Comparison of ENCODE assay signal across 31 mouse cellular contexts in the genomic region with DNA sequence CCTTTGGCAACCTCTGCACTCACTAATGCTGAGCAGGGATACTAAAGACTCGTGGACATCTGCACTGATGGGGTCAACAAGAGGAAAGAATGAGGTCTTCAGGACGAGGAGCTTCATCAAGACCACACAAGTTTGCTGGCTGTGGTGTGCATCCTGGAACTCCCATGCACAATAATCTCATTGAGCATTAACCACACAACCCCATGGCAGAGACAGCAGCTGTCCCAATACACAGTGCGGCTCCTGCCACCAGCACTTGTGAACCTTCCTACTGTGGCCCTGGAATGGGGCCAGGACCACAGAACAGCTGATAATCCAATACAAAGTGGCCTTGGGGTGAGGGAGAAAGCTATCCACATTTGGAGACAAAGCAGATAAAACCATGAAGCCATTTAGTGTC. TPM values are rescaled to one million over a fixed set of nuclear protein-coding genes. Genes with fewer than 3 reads are reported as not detected.
DNase-seq lines count a peak whose midpoint lies in the region; ATAC-seq and TF ChIP-seq lines count a peak whose summit lies in the region.
"Had no signal": no experiment of that assay in that cellular context is flagged by ENCODE, and none has a peak within 500 bp of the region (broad histone marks: within the 10 kb centered on the region; RNA-seq: fewer than 3 reads in every experiment).

No protein-coding gene starts in this region.

- no peak overlapping the region for H3ac ChIP-seq in myocyte (ENCODE audit: control insufficient read depth, insufficient read length)

- H3K9ac ChIP-seq in embryonic facial prominence, embryonic 12.5 days, result no peak overlapping the region
- H3K9ac ChIP-seq in forebrain, embryonic 12.5 days, result no peak overlapping the region
- H3K9ac ChIP-seq: forebrain, postnatal 0 days; heart, embryonic 15.5 days; hindbrain, embryonic 13.5 days; intestine, embryonic 15.5 days had no signal

- no peaks in the 10 kb centered on the region for H3K27me3 ChIP-seq in embryonic facial prominence, embryonic 12.5 days
- H3K27me3 ChIP-seq in embryonic facial prominence, embryonic 10.5 days (replicated peaks; ENCODE audit: low read depth, poor library complexity, severe bottlenecking), result no peaks in the 10 kb centered on the region
- no peaks in the 10 kb centered on the region for H3K27me3 ChIP-seq in myocyte (ENCODE audit: control insufficient read depth, insufficient read depth, insufficient read length)
- no peaks in the 10 kb centered on the region for H3K27me3 ChIP-seq in forebrain, embryonic 12.5 days
- H3K27me3 ChIP-seq: heart, embryonic 15.5 days; hindbrain, embryonic 13.5 days; intestine, embryonic 15.5 days had no signal

- DNase-seq in embryonic facial prominence, embryonic 10.5 days (ENCODE audit: low spot score), result no peak
- peak; percentile 4 for DNase-seq in kidney, postnatal 10 days
- DNase-seq in kidney, postnatal 4 days, result no peak
- DNase-seq in Muller cell, postnatal 12 days (ENCODE audit: inconsistent ontology term), result peak; percentile 34
- DNase-seq: adrenal gland, postnatal 10 days; adrenal gland, postnatal 36 days; B cell, adult 2 months; cerebellum, adult 11 months; cerebellum, adult 2 months; cerebellum, adult 9-11 months; cerebellum, postnatal 36 days; embryo, embryonic 11 days; forebrain, postnatal 0 days; gastrocnemius, adult 2 months; gastrocnemius, postnatal 25 days; heart, postnatal 10 days; heart, postnatal 36 days; kidney, adult 11 months had no signal

- H3K4me2 ChIP-seq in embryonic facial prominence, embryonic 12.5 days (replicated peaks), result no peak overlapping the region
- H3K4me2 ChIP-seq in myocyte (ENCODE audit: low read depth), result no peak overlapping the region
- H3K4me2 ChIP-seq in forebrain, embryonic 12.5 days, result no peak overlapping the region
- H3K4me2 ChIP-seq: heart, embryonic 11.5 days; heart, embryonic 15.5 days; hindbrain, embryonic 13.5 days; intestine, embryonic 15.5 days had no signal

- H3K9me3 ChIP-seq in embryonic facial prominence, embryonic 12.5 days, result no peaks in the 10 kb centered on the region
- no peaks in the 10 kb centered on the region for H3K9me3 ChIP-seq in embryonic facial prominence, embryonic 10.5 days
- H3K9me3 ChIP-seq in forebrain, embryonic 12.5 days, result no peaks in the 10 kb centered on the region
- H3K9me3 ChIP-seq: forebrain, embryonic 10.5 days; heart, embryonic 15.5 days; hindbrain, embryonic 10.5 days; hindbrain, embryonic 13.5 days; intestine, embryonic 15.5 days had no signal

- no peak overlapping the region for H3K4me3 ChIP-seq in embryonic facial prominence, embryonic 12.5 days
- H3K4me3 ChIP-seq in embryonic facial prominence, embryonic 10.5 days, result no peak overlapping the region
- no peak overlapping the region for H3K4me3 ChIP-seq in myocyte
- H3K4me3 ChIP-seq in forebrain, embryonic 12.5 days (replicated peaks), result no peak overlapping the region
- H3K4me3 ChIP-seq: forebrain, embryonic 10.5 days; gastrocnemius, adult 2 months; heart, embryonic 15.5 days; hindbrain, embryonic 10.5 days; hindbrain, embryonic 13.5 days; intestine, embryonic 15.5 days had no signal

- no peaks in the 10 kb centered on the region for H3K79me2 ChIP-seq in myocyte (ENCODE audit: control insufficient read depth, insufficient read depth)

- WGBS in embryonic facial prominence, embryonic 12.5 days, result 71% methylated on average over 3 of the region's 3 CpGs
- 77% methylated on average over 3 of the region's 3 CpGs for WGBS in embryonic facial prominence, embryonic 10.5 days
- 80% methylated on average over 3 of the region's 3 CpGs for WGBS in forebrain, embryonic 12.5 days

- no peak for TF ChIP-seq POLR2A in myocyte (IDR thresholded peaks at IDR 0.05; ENCODE audit: insufficient read length, low read depth)

- no peaks in the 10 kb centered on the region for H3K36me3 ChIP-seq in embryonic facial prominence, embryonic 12.5 days
- no peaks in the 10 kb centered on the region for H3K36me3 ChIP-seq in embryonic facial prominence, embryonic 10.5 days (replicated peaks)
- no peaks in the 10 kb centered on the region for H3K36me3 ChIP-seq in myocyte (ENCODE audit: control insufficient read depth, insufficient read depth)
- H3K36me3 ChIP-seq in forebrain, embryonic 12.5 days (replicated peaks), result no peaks in the 10 kb centered on the region
- H3K36me3 ChIP-seq: forebrain, embryonic 10.5 days; heart, embryonic 15.5 days; hindbrain, embryonic 10.5 days; hindbrain, embryonic 13.5 days; intestine, embryonic 15.5 days had no signal

- peak overlapping the region; percentile 18; the same call in 1 of the 2 replicates for H3K27ac ChIP-seq in embryonic facial prominence, embryonic 12.5 days
- H3K27ac ChIP-seq in embryonic facial prominence, embryonic 10.5 days (replicated peaks), result no peak overlapping the region
- no peak overlapping the region for H3K27ac ChIP-seq in forebrain, embryonic 12.5 days
- H3K27ac ChIP-seq: forebrain, embryonic 10.5 days; gastrocnemius, adult 2 months; heart, embryonic 15.5 days; hindbrain, embryonic 10.5 days; hindbrain, embryonic 13.5 days; intestine, embryonic 15.5 days had no signal

- peaks cover 11% of the 10 kb centered on the region; the same call in 1 of the 2 replicates for H3K4me1 ChIP-seq in embryonic facial prominence, embryonic 12.5 days
- 0 out of 2 replicates have a peak, but pooled peaks cover 3% of the 10 kb centered on the region for H3K4me1 ChIP-seq in embryonic facial prominence, embryonic 10.5 days
- no peaks in the 10 kb centered on the region for H3K4me1 ChIP-seq in forebrain, embryonic 12.5 days
- H3K4me1 ChIP-seq: forebrain, embryonic 10.5 days; hindbrain, embryonic 10.5 days; hindbrain, embryonic 13.5 days; intestine, embryonic 15.5 days had no signal

- no peak for ATAC-seq in embryonic facial prominence, embryonic 12.5 days (ENCODE audit: insufficient number of reproducible peaks, insufficient read depth, low FRiP score, low TSS enrichment)
- no peak for ATAC-seq in forebrain, embryonic 12.5 days (ENCODE audit: low FRiP score)
- ATAC-seq: activated CD4-positive, CD25-positive, alpha-beta regulatory T cell, adult 4 months; CD4-positive, CD25-positive, alpha-beta regulatory T cell, adult 4 months; forebrain, embryonic 14.5 days; forebrain, postnatal 0 days; hindbrain, embryonic 16.5 days; intestine, embryonic 15.5 days had no signal

TF ChIP-seq in myocyte, 11 proteins besides CTCF, POLR2A, EP300 and RAD21:
- peak; percentile 56 for TF ChIP-seq TCF3 (IDR thresholded peaks at IDR 0.05; ENCODE audit: insufficient read length, low read depth)
- no peak for TF ChIP-seq SRF (IDR thresholded peaks at IDR 0.05; ENCODE audit: control insufficient read depth, insufficient read length, low read depth)
- TF ChIP-seq E2F4 (IDR thresholded peaks at IDR 0.05; ENCODE audit: insufficient read depth), result no peak
- TF ChIP-seq TCF12 (IDR thresholded peaks at IDR 0.05; ENCODE audit: insufficient read depth, poor library complexity, severe bottlenecking), result peak; percentile 67
- no peak for TF ChIP-seq REST (IDR thresholded peaks at IDR 0.05; ENCODE audit: insufficient read depth, insufficient read length)
- peak; percentile 74 to 95 (median 90) for TF ChIP-seq MYOG (IDR thresholded peaks at IDR 0.05; ENCODE audit: control insufficient read depth in 1 of 3, insufficient read depth in 1 of 3, insufficient read length in 2 of 3, low read depth in 2 of 3)
- TF ChIP-seq POLR2AphosphoS2 (IDR thresholded peaks at IDR 0.05; ENCODE audit: insufficient read length, low read depth), result no peak
- TF ChIP-seq CEBPB (IDR thresholded peaks at IDR 0.05; ENCODE audit: insufficient read depth, poor library complexity, severe bottlenecking), result no peak
- TF ChIP-seq MAX (IDR thresholded peaks at IDR 0.05; ENCODE audit: low read depth), result no peak
- peak in 2 of 3 experiments; percentile 89 to 92 for TF ChIP-seq MYOD1 (IDR thresholded peaks at IDR 0.05; ENCODE audit: control insufficient read depth in 1 of 3, insufficient read length in 2 of 3, low read depth in 2 of 3)
- no peak for TF ChIP-seq USF1 (IDR thresholded peaks at IDR 0.05; ENCODE audit: low read depth)

RNA-seq across cellular contexts. Expression of gene Fndc1, which starts 36.6 kb away (rescaled TPM):
- 7.8 and 10.6 TPM in 2 replicates for polyA plus RNA-seq in embryonic facial prominence, embryonic 12.5 days (2016; fragmentation: Nextera tagmentation; extraction: Ambion mirVana)
- 0.60 and 1.3 TPM in 2 replicates for polyA plus RNA-seq in embryonic facial prominence, embryonic 10.5 days (2016; fragmentation: Nextera tagmentation; extraction: Ambion mirVana)
- 6.2 TPM for polyA plus RNA-seq in myocyte (2012; fragmentation: generic; extraction: Trizol)
- 0.79 and 1.3 TPM in 2 replicates for polyA plus RNA-seq in forebrain, embryonic 12.5 days (2016; fragmentation: Nextera tagmentation; extraction: Ambion mirVana)
- polyA plus RNA-seq: CD4-positive, CD25-positive, alpha-beta regulatory T cell, adult 4 months had no signal

Comparison
In these comparisons a context has a peak if more than half of its experiments do, and no peak if none do; other contexts are left out.
1. DNase-seq: peak in kidney, postnatal 10 days (single experiment) and Muller cell, postnatal 12 days (single experiment); none in embryonic facial prominence, embryonic 10.5 days (single experiment) and kidney, postnatal 4 days (0 of 2).